Mouse (Mus musculus) myocyte (in vitro differentiated cells): ENCODE data around the gene Srgap3. TPM values are rescaled to one million over a fixed set of nuclear protein-coding genes. Genes with fewer than 3 reads are reported as not detected.

Experiments
- H3K27me3 ChIP-seq: one replicate; pipeline ENCODE4 v1.6.1; 2011; ENCODE audit not compliant: control insufficient read depth, insufficient read depth, insufficient read length
- H3K36me3 ChIP-seq: one replicate; pipeline ENCODE4 v1.6.1; 2011; ENCODE audit not compliant: control insufficient read depth, insufficient read depth
- H3K4me2 ChIP-seq: one replicate; pipeline ENCODE4 v1.6.1; 2011; ENCODE audit warnings: low read depth, control low read depth
- H3K4me3 ChIP-seq: one replicate; pipeline ENCODE4 v1.5.1; 2011; ENCODE audit warnings: mild to moderate bottlenecking, control low read depth, moderate library complexity
- H3K79me2 ChIP-seq: one replicate; pipeline ENCODE4 v1.6.1; 2011; ENCODE audit not compliant: control insufficient read depth, insufficient read depth
- H3ac ChIP-seq: one replicate; pipeline ENCODE4 v1.6.1; 2011; ENCODE audit not compliant: control insufficient read depth, insufficient read length
- CEBPB ChIP-seq: IDR thresholded peaks from 2 replicates; pipeline ENCODE4 v1.6.1; 2011; ENCODE audit warnings: mild to moderate bottlenecking, moderate library complexity; ENCODE audit not compliant: poor library complexity, insufficient read depth, severe bottlenecking
- E2F4 ChIP-seq: IDR thresholded peaks from one replicate; pipeline ENCODE4 v1.6.1; 2011; ENCODE audit warnings: mild to moderate bottlenecking, control low read depth, moderate library complexity; ENCODE audit not compliant: insufficient read depth
- MAX ChIP-seq: IDR thresholded peaks from one replicate; pipeline ENCODE4 v1.6.1; 2011; ENCODE audit warnings: low read depth, mild to moderate bottlenecking, control low read depth
- MYOD1 ChIP-seq, 3 experiments: IDR thresholded peaks; one replicate each; pipeline ENCODE4 v1.6.1; 2011; ENCODE audit warnings: control low read depth in 2 of 3, low read depth in 2 of 3, mild to moderate bottlenecking in 2 of 3, moderate library complexity in 1 of 3; ENCODE audit not compliant: insufficient read length in 2 of 3, control insufficient read depth in 1 of 3
- MYOG ChIP-seq, 3 experiments: IDR thresholded peaks; one replicate each; pipeline ENCODE4 v1.6.1; 2011; ENCODE audit warnings: control low read depth in 2 of 3, low read depth in 2 of 3, mild to moderate bottlenecking in 2 of 3; ENCODE audit not compliant: insufficient read length in 2 of 3, control insufficient read depth in 1 of 3, insufficient read depth in 1 of 3
- POLR2A ChIP-seq: IDR thresholded peaks from one replicate; pipeline ENCODE4 v1.6.1; 2011; ENCODE audit warnings: low read depth, mild to moderate bottlenecking, control low read depth, moderate library complexity; ENCODE audit not compliant: insufficient read length
- POLR2AphosphoS2 ChIP-seq: IDR thresholded peaks from one replicate; pipeline ENCODE4 v1.6.1; 2011; ENCODE audit warnings: low read depth, control low read depth; ENCODE audit not compliant: insufficient read length
- REST ChIP-seq: IDR thresholded peaks from one replicate; pipeline ENCODE4 v1.6.1; 2011; ENCODE audit warnings: mild to moderate bottlenecking, control low read depth, moderate library complexity; ENCODE audit not compliant: insufficient read depth, insufficient read length
- SRF ChIP-seq: IDR thresholded peaks from one replicate; pipeline ENCODE4 v1.6.1; 2011; ENCODE audit warnings: low read depth; ENCODE audit not compliant: control insufficient read depth, insufficient read length
- TCF12 ChIP-seq: IDR thresholded peaks from one replicate; pipeline ENCODE4 v1.6.1; 2011; ENCODE audit warnings: mild to moderate bottlenecking, control low read depth; ENCODE audit not compliant: poor library complexity, insufficient read depth, severe bottlenecking
- TCF3 ChIP-seq: IDR thresholded peaks from one replicate; pipeline ENCODE4 v1.6.1; 2011; ENCODE audit warnings: low read depth, control low read depth; ENCODE audit not compliant: insufficient read length
- USF1 ChIP-seq: IDR thresholded peaks from one replicate; pipeline ENCODE4 v1.6.1; 2011; ENCODE audit warnings: low read depth, mild to moderate bottlenecking, control low read depth, moderate library complexity
- polyA plus RNA-seq: library from polyadenylated mRNA; unstranded; fragments of >200 nt; fragmentation: generic; extraction: Trizol; gene quantifications from one replicate; pipeline ENCODE4 v1.2.1, GENCODE M21; 2012; ENCODE audit warnings: missing spikeins

The Srgap3 gene
- polyA plus RNA-seq, 1 experiment = 6.9 TPM

- H3K36me3 ChIP-seq = no peaks in the 10 kb centered on the region
- H3K79me2 ChIP-seq = no peaks in the 10 kb centered on the region
- TF ChIP-seq MAX = no peak
- TF ChIP-seq SRF = no peak
- TF ChIP-seq USF1 = no peak
- TF ChIP-seq REST = no peak
- TF ChIP-seq E2F4 = no peak
- no peak for TF ChIP-seq TCF3
- no peak for TF ChIP-seq CEBPB
- no peak for TF ChIP-seq POLR2A
- TF ChIP-seq MYOD1 (IDR thresholded peaks at IDR 0.05; ENCODE audit: control insufficient read depth in 1 of 3, insufficient read length in 2 of 3, low read depth in 2 of 3) = no peak
- TF ChIP-seq TCF12 = no peak
- no peak for TF ChIP-seq MYOG (IDR thresholded peaks at IDR 0.05; ENCODE audit: control insufficient read depth in 1 of 3, insufficient read depth in 1 of 3, insufficient read length in 2 of 3, low read depth in 2 of 3)
- H3K4me2 ChIP-seq = no peak overlapping the region
- H3K27me3 ChIP-seq = no peaks in the 10 kb centered on the region
- no peak overlapping the region for H3K4me3 ChIP-seq
- no peak overlapping the region for H3ac ChIP-seq
These were observed 131.5 kb downstream of the Srgap3 start for GRCm38 (mm10) chr6:112815604-112816003.

GRCm38 (mm10) chr6:112814525-112815086 lies 132.5 kb downstream of the Srgap3 start:
- no peak overlapping the region for H3ac ChIP-seq
- TF ChIP-seq USF1 = no peak
- no peaks in the 10 kb centered on the region for H3K79me2 ChIP-seq
- H3K4me2 ChIP-seq = no peak overlapping the region
- H3K36me3 ChIP-seq = no peaks in the 10 kb centered on the region
- H3K4me3 ChIP-seq = no peak overlapping the region
- H3K27me3 ChIP-seq = no peaks in the 10 kb centered on the region

- H3K27me3 ChIP-seq = no peaks in the 10 kb centered on the region
- no peak overlapping the region for H3K4me3 ChIP-seq
- no peak overlapping the region for H3ac ChIP-seq
- H3K79me2 ChIP-seq = no peaks in the 10 kb centered on the region
- H3K36me3 ChIP-seq = no peaks in the 10 kb centered on the region
- no peak for TF ChIP-seq POLR2AphosphoS2
- TF ChIP-seq TCF3 = no peak
- TF ChIP-seq POLR2A = no peak
- TF ChIP-seq USF1 = no peak
- TF ChIP-seq MYOD1 (IDR thresholded peaks at IDR 0.05; ENCODE audit: control insufficient read depth in 1 of 3, insufficient read length in 2 of 3, low read depth in 2 of 3) = no peak
- TF ChIP-seq E2F4 = no peak
- no peak for TF ChIP-seq TCF12
- no peak for TF ChIP-seq CEBPB
- no peak for TF ChIP-seq MYOG (IDR thresholded peaks at IDR 0.05; ENCODE audit: control insufficient read depth in 1 of 3, insufficient read depth in 1 of 3, insufficient read length in 2 of 3, low read depth in 2 of 3)
- no peak for TF ChIP-seq REST
- no peak for TF ChIP-seq SRF
- TF ChIP-seq MAX = no peak
- H3K4me2 ChIP-seq = no peak overlapping the region
These were observed 134.2 kb downstream of the Srgap3 start for GRCm38 (mm10) chr6:112812884-112813283.

- no peaks in the 10 kb centered on the region for H3K79me2 ChIP-seq
- no peak overlapping the region for H3ac ChIP-seq
- H3K4me2 ChIP-seq = no peak overlapping the region
- H3K4me3 ChIP-seq = no peak overlapping the region
- H3K36me3 ChIP-seq = no peaks in the 10 kb centered on the region
- H3K27me3 ChIP-seq = no peaks in the 10 kb centered on the region
- TF ChIP-seq E2F4 = no peak
- no peak for TF ChIP-seq POLR2A
- no peak for TF ChIP-seq MYOG (IDR thresholded peaks at IDR 0.05; ENCODE audit: control insufficient read depth in 1 of 3, insufficient read depth in 1 of 3, insufficient read length in 2 of 3, low read depth in 2 of 3)
- no peak for TF ChIP-seq MYOD1 (IDR thresholded peaks at IDR 0.05; ENCODE audit: control insufficient read depth in 1 of 3, insufficient read length in 2 of 3, low read depth in 2 of 3)
- TF ChIP-seq CEBPB = no peak
- TF ChIP-seq TCF12 = no peak
- TF ChIP-seq TCF3 = no peak
- no peak for TF ChIP-seq SRF
- TF ChIP-seq REST = no peak
- TF ChIP-seq POLR2AphosphoS2 = no peak
- no peak for TF ChIP-seq MAX
- TF ChIP-seq USF1 = no peak
These were observed 136.6 kb downstream of the Srgap3 start for GRCm38 (mm10) chr6:112810521-112810830.

- no peaks in the 10 kb centered on the region for H3K79me2 ChIP-seq
- H3K4me2 ChIP-seq = no peak overlapping the region
- no peak overlapping the region for H3ac ChIP-seq
- H3K4me3 ChIP-seq = no peak overlapping the region
- H3K36me3 ChIP-seq = no peaks in the 10 kb centered on the region
- no peaks in the 10 kb centered on the region for H3K27me3 ChIP-seq
- TF ChIP-seq E2F4 (no peak), MYOD1 (IDR thresholded peaks at IDR 0.05; ENCODE audit: control insufficient read depth in 1 of 3, insufficient read length in 2 of 3, low read depth in 2 of 3) (no peak), TCF12 (no peak), POLR2A (no peak), MAX (no peak)
These were observed 137.2 kb downstream of the Srgap3 start for GRCm38 (mm10) chr6:112809658-112810520.
